Mouse (Mus musculus) monocyte, adult 2 months (primary cell): ENCODE measurements around the gene Bbx.

Experiments used
- DNase-seq, 2 experiments: peaks; one replicate each; pipeline ENCODE4 v3.0.0; 2022; ENCODE audit warnings: low spot score in 2 of 2, low read depth in 1 of 2

Gene Bbx

GRCm38 (mm10) chr16:50318255-50318654 lies 113.9 kb downstream of the Bbx start:
- no peak for DNase-seq

- no peak for DNase-seq
Measured at GRCm38 (mm10) chr16:50315349-50315969, 116.7 kb downstream of the Bbx start.

DNA sequence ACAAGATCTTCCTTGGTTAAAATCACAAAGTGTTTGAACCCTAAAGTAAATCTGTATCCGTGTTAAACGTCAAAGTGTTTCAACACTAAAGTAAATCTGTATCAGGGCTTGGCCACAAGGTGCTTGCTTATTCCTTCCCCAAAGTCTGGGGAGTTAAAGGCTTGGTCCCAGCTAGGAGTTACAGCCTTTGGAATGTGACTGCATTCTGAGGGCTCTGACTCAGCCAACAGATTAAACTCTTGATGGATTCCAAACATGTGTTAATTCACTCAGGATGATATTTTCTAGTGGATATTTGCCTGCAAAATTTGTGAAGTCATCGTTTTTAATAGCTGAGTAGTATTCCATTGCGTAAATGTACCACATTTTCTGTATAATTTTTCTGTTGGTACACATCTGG lies 120.6 kb downstream of the Bbx start:
- DNase-seq = no peak

DNA sequence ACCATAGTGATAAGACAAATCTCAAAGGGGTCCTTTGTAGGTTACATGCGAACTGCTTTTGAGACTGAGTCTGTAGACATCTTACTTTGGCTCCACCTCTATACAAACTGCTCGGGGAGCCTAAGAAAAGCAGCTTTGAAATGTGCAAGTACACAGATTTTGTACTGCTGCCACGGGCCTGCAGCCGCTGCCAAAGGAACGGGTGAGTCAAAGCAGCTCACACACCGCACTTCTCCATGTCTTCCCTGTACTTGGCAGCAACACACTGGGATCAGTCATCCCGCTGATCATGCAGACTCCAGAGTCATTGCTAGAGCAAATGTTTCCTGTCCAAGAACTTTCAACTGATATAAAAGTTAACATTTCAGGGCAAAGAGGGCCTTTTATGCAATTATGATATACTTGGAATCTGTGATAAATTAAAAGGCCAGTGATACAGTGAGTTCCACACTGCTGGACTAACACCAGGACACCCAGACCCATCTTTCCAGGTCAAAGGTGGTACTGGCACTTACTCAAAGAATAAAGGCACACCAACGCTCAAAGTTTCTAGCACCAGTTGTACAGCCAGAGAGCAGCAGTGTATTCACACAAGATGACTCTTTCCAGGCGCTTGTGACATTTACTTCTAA lies 122.7 kb downstream of the Bbx start:
- DNase-seq = no peak

- DNase-seq = no peak
Measured at GRCm38 (mm10) chr16:50308256-50308655, 123.9 kb downstream of the Bbx start.

DNA sequence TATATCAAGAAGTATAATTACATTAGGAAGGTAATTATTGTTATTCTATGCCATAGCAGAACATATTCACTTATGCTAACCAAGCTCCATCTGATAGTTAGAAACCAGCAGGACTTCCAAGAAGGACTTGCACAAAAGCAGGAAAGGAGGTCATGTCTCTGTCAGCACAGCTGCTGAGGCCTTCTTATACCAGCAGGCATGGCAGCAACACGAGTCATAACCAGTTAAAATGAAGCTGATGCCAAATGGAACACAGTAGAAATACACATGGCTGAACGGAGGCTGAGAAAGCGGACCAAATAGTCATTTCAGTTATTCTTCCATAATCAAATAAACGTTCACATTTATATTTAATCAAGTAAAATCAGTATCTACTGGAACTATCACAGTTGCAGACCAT lies 125.0 kb downstream of the Bbx start:
- no peak for DNase-seq

DNA sequence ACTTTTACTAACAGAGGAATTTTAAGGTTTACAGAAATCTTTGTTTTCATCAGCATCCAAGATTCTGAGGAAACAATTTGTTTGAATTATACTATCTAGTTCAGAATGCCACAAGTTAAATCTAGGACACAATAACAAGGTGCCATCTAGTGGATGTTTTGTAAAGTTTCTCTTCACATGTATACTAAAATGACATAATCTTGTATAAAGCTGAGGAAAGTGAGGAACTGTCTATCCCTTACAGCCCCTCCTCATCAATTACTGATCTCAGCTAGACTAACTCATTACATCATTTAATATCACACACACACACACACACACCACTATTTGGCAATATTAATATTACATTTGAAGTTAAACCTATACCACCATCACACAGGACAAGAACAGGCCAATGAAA lies 125.5 kb downstream of the Bbx start:
- DNase-seq = no peak

DNA sequence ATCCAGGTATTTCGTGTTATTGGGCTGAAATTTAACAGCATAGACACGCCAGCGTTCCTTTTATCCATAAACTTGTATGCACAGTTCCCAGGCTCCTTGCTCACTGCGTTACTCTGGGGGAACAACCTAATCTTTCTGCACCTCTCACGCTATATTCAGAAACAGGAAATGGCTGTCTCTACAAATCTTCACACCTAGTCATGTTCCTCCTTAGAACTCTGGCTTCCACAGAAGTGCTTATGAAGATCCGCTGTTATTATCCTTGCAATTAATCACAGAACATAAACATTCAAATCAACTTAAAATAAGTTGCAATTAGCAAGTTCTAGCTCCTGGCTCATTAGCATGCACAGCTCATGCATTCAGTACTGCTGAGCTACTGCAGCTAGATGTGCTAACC lies 127.0 kb downstream of the Bbx start:
- no peak for DNase-seq

GRCm38 (mm10) chr16:50302566-50302965 lies 129.6 kb downstream of the Bbx start:
- no peak for DNase-seq

DNA sequence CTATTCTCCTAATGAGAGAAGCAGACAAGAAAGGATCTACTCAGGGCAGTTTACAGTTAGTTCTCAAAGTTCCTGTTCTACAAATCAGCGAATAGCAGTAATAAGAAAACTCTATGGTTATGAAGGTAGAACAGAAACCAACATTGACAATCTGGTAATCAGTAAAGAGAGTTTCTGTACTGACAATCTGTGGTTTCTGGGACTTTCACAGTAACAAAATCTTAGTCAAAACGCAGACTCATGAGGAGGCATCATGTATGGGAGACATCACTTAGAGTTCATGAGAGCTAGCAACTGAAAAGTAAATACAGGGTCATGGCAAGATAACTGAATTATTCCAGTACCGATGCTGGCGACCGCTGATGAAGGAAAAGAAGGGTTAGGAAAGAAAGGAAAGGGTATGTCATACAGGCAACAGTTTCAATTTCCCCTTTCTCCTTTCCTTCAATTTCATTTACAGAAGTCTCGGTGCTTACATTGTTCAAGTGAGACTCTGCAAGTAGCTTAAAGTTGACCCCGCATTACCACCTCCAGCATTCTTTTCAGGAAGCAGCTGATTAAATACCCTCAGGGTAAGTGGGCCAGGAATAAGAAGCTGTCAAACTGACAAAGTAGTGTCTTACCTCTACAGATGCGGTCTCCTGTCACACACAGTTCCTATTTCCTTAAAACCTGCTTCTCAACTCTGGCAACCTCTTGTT lies 133.3 kb downstream of the Bbx start:
- DNase-seq = no peak

DNA sequence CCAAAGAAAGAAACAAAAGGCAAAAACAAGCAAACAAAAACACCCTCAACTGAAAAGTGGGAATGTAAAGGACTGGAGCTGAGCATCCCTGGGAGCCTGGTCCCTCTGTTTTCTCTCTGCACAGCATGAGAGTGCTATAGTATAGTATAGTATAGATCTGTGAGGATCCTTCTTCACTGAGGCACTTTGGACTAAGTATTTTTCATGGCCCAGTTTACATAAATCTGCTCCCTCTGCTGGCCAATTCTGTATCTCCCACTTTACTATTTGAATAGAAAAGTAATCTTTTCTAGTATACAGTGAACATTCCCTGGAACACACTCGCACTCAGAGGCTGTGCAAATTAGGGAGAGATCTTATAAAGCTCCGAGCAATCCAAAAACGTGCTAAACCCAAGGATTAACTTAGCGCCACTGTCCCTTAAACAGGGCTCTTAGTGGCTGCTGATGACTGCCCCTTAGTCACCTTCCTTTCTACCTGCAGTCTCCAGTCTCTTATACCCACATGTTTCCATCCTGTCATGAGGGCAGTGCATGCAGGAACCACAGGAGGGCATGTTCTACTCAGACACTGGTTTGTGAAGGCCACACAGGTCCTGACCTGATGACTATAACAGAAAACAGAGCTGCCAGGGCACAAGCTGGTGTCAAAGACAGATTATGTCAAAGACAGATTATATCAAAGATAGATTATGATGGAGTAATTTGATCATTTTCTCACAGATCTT lies 138.5 kb downstream of the Bbx start:
- DNase-seq = no peak

GRCm38 (mm10) chr16:50292834-50293233 lies 139.4 kb downstream of the Bbx start:
- DNase-seq = no peak

- no peak for DNase-seq
Measured at GRCm38 (mm10) chr16:50289764-50290163, 142.4 kb downstream of the Bbx start.

DNA sequence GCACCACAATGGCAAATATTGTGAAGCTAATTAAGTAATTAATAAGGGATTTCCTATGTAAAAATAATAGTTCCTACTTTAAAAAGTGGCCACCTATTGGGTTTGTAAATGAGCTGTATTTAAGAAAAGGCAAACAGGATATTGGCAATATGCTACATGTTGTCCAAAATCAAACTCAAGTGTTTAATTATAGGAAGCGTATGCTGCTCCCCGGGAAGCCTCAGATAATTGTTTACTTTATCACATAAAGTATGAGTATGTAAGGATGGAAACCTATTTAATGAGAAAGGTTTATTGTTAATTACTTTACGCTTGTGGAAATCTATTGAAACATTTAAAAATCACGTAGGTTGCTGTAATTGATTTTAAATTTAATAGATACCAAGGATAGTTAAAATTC lies 159.4 kb downstream of the Bbx start:
- no peak for DNase-seq

DNA sequence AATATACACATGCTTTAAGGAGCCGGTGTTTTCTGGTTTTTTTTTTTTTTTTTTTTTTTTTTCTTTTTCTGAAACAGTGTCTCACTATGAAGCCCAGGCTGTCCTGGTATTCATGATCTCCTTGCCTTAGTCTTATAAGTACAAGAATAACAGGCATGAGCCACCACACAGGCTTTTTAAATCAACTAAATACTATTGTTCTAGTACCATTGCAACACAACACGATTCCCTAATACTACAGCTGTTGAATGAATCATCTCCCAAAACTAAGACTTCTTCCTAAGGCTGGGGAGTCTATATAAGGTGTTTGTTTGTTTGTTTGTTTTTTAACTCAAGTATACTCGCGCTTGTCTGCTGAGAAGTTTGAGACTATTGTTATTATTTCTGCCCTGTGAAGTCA lies 169.5 kb downstream of the Bbx start:
- no peak for DNase-seq

GRCm38 (mm10) chr16:50262209-50262608 lies 170.0 kb downstream of the Bbx start:
- no peak for DNase-seq

GRCm38 (mm10) chr16:50261741-50262140 lies 170.4 kb downstream of the Bbx start:
- no peak for DNase-seq

GRCm38 (mm10) chr16:50254522-50255159 lies 177.5 kb downstream of the Bbx start:
- no peak for DNase-seq

DNA sequence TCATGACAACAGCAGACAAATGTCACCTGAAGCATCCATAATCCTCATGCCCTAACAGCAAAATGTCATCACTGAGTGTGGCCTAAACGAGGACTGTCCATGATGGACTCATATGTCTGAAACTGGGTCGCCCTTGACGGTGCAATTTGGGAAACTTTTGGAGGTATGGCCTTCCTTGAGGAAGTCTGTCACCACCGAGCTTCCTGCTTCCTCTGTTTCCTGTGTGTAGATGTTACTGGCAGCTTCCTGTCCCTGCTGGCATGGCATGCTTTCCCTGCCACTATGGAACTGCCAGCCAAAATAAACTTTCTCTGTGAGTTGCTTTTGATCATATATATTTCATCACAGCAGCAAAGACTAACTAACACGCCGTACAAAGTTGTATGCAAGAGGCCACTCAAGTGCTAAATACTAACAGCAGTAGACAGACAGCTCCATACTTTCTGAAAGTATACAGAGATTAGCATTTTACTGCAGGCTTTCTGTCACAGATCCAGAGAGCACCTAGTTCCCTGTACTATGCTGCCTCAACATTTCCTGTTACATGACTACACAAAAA lies 180.7 kb downstream of the Bbx start:
- no peak for DNase-seq

GRCm38 (mm10) chr16:50250469-50250868 lies 181.7 kb downstream of the Bbx start:
- no peak for DNase-seq

GRCm38 (mm10) chr16:50249036-50249435 lies 183.2 kb downstream of the Bbx start:
- DNase-seq = no peak
